8 mouse cellular contexts compared by ENCODE assay signal in the genomic region with DNA sequence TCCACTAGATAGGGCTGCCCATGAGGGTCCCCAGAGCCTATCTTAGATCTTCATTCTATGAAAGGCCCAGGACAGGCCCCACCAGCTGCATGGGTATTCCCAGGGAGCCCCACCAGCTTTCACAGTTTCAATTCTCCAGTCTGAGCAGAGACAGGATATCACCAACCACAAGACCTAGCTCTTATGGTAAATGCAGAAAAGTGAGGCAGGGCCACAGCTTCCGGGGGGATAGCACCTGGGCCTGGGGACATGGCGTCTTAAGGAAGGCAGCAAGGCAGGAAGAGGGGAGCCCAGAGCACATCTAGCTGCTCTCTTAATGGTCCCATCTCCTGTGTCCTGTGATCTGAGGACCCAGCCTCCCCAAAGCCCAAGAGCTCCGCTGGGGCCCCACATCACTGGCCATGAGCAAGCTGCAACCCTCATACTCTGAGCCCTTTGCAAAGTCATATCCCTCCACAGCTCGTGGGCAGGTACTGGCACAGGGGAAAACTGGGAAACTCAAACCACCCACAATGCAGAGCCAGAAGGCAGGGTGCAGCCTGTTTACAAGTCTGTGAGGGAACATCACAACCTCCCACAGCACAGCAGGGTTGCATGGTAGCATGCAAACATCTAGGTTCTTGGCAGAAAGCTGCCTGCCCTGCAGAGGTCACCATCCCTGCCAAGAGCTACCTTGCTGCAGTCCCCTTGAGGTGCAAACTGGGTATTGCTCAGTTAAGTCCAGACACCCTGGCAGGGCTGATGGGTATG. TPM values are rescaled to one million over a fixed set of nuclear protein-coding genes. Genes with fewer than 3 reads are reported as not detected.
DNase-seq lines count a peak whose midpoint lies in the region; ATAC-seq and TF ChIP-seq lines count a peak whose summit lies in the region.

No protein-coding gene starts in this region.

- WGBS in cerebellum, adult 2 months = 66% methylated on average over 4 of the region's 4 CpGs
- WGBS in neural tube, embryonic 11.5 days = 87% methylated on average over 4 of the region's 4 CpGs

- H3K27ac ChIP-seq in cerebellum, adult 2 months (ENCODE audit: insufficient read depth, low read length) = peak overlapping the region; percentile 72
- peak overlapping the region; percentile 34; the same call in 1 of the 2 replicates for H3K27ac ChIP-seq in neural tube, embryonic 11.5 days (ENCODE audit: low read depth, low read length)

- no peaks in the 10 kb centered on the region for H3K27me3 ChIP-seq in cerebellum, adult 2 months (ENCODE audit: control insufficient read depth, insufficient read depth, low read length)
- no peaks in the 10 kb centered on the region for H3K27me3 ChIP-seq in neural tube, embryonic 11.5 days (ENCODE audit: control insufficient read depth, insufficient read depth, low read length)
- H3K27me3 ChIP-seq in megakaryocyte, embryonic 14.5 days (replicated peaks) = no peaks in the 10 kb centered on the region

- no peak for TF ChIP-seq CTCF in cerebellum, adult 2 months (IDR thresholded peaks at IDR 0.05; ENCODE audit: borderline replicate concordance, insufficient read depth, low read depth, low read length)

- no peak overlapping the region for H3K4me3 ChIP-seq in cerebellum, adult 2 months (replicated peaks; ENCODE audit: insufficient read depth, low read depth, low read length)
- no peak overlapping the region for H3K4me3 ChIP-seq in neural tube, embryonic 11.5 days (ENCODE audit: low read depth, low read length)
- H3K4me3 ChIP-seq in megakaryocyte, embryonic 14.5 days (replicated peaks) = peak overlapping the region; percentile 57

- no peak for ATAC-seq in cerebellum, adult (ENCODE audit: insufficient number of reproducible peaks, low FRiP score, low TSS enrichment)
- no peak for ATAC-seq in neural tube, embryonic 11.5 days (ENCODE audit: insufficient read depth, low FRiP score, low TSS enrichment)

- intact Hi-C loops in heart, postnatal 25 days (cut with DNase I) = no loop called here

- no peak overlapping the region for H3K9ac ChIP-seq in neural tube, embryonic 11.5 days (ENCODE audit: low read length)

- no peaks in the 10 kb centered on the region for H3K9me3 ChIP-seq in neural tube, embryonic 11.5 days (ENCODE audit: control insufficient read depth, low read length)
- no peaks in the 10 kb centered on the region for H3K9me3 ChIP-seq in megakaryocyte, embryonic 14.5 days

- no peak for TF ChIP-seq POLR2A in cerebellum, adult 2 months (IDR thresholded peaks at IDR 0.05; ENCODE audit: borderline replicate concordance, insufficient read depth, low read length)

- no peak overlapping the region for H3K4me2 ChIP-seq in neural tube, embryonic 11.5 days (ENCODE audit: low read depth)

- peaks cover 19% of the 10 kb centered on the region for H3K36me3 ChIP-seq in neural tube, embryonic 11.5 days (ENCODE audit: control insufficient read depth, insufficient read depth, low read length)
- peaks cover 99% of the 10 kb centered on the region for H3K36me3 ChIP-seq in megakaryocyte, embryonic 14.5 days (replicated peaks; ENCODE audit: low read length)

- DNase-seq in cerebellum, adult 2 months = peak; percentile 43 to 44
- no peak for DNase-seq in neural tube, embryonic 11.5 days (ENCODE audit: low spot score)
- no peak for DNase-seq in neural tube, embryonic 10.5 days (ENCODE audit: extremely low spot score, low spot score)
- DNase-seq in thymus, postnatal 25 days = peak; percentile 82
- no peak for DNase-seq in heart, postnatal 25 days (ENCODE audit: low spot score)
- DNase-seq in gastrocnemius, postnatal 10 days = no peak

- H3K4me1 ChIP-seq in cerebellum, adult 2 months (ENCODE audit: control insufficient read depth, insufficient read depth, low read length) = peaks cover 84% of the 10 kb centered on the region
- H3K4me1 ChIP-seq in neural tube, embryonic 11.5 days (ENCODE audit: control insufficient read depth, insufficient read depth, low read length) = peaks cover 6% of the 10 kb centered on the region; the same call in 1 of the 2 replicates
- H3K4me1 ChIP-seq in megakaryocyte, embryonic 14.5 days = peaks cover 86% of the 10 kb centered on the region

RNA-seq across cellular contexts. Expression of a gene that starts 15.1 kb away (rescaled TPM):
- 69.5 and 82.5 TPM in 2 replicates for polyA plus RNA-seq in cerebellum, adult 2 months (2012; rRNA removed)
- 122 and 125 TPM in 2 replicates for polyA plus RNA-seq in neural tube, embryonic 11.5 days (2014; fragmentation: Nextera tagmentation; extraction: Ambion mirVana)
- 115 and 286 TPM in 2 replicates for polyA plus RNA-seq in megakaryocyte, embryonic 14.5 days (2012; ENCODE audit: insufficient read depth, low replicate concordance)
- total RNA-seq in heart, postnatal 25 days (2021) = 10 to 100 TPM; 17.6 to 19.8 TPM
- total RNA-seq in gastrocnemius, postnatal 10 days (2021) = 10 to 100 TPM; 25.7 to 35.0 TPM

RNA-seq across cellular contexts. Expression of a gene that starts 15.8 kb away (rescaled TPM):
- 183 and 193 TPM in 2 replicates for polyA plus RNA-seq in cerebellum, adult 2 months (2012; rRNA removed)
- 157 and 176 TPM in 2 replicates for polyA plus RNA-seq in neural tube, embryonic 11.5 days (2014; fragmentation: Nextera tagmentation; extraction: Ambion mirVana)
- 4.4 and 22.7 TPM in 2 replicates for polyA plus RNA-seq in megakaryocyte, embryonic 14.5 days (2012; ENCODE audit: insufficient read depth, low replicate concordance)
- total RNA-seq in heart, postnatal 25 days (2021) = 10 to 100 TPM; 50.0 to 59.4 TPM
- total RNA-seq in gastrocnemius, postnatal 10 days (2021) = 10 to 100 TPM; 31.6 to 36.9 TPM

RNA-seq across cellular contexts. Expression of a gene that starts 16.0 kb away (rescaled TPM):
- 51.8 and 64.1 TPM in 2 replicates for polyA plus RNA-seq in cerebellum, adult 2 months (2012; rRNA removed)
- 5.4 and 6.3 TPM in 2 replicates for polyA plus RNA-seq in neural tube, embryonic 11.5 days (2014; fragmentation: Nextera tagmentation; extraction: Ambion mirVana)
- 0.21 TPM in 1 of 2 replicates, not detected in the other for polyA plus RNA-seq in megakaryocyte, embryonic 14.5 days (2012; ENCODE audit: insufficient read depth, low replicate concordance)
- 10 to 100 TPM; 14.1 to 14.6 TPM for total RNA-seq in heart, postnatal 25 days (2021)
- 1 to 10 TPM; 4.7 to 8.1 TPM for total RNA-seq in gastrocnemius, postnatal 10 days (2021)

RNA-seq across cellular contexts. Expression of a gene that starts 18.9 kb away (rescaled TPM):
- 2.9 and 3.3 TPM in 2 replicates for polyA plus RNA-seq in cerebellum, adult 2 months (2012; rRNA removed)
- polyA plus RNA-seq in neural tube, embryonic 11.5 days (2014; fragmentation: Nextera tagmentation; extraction: Ambion mirVana) = 23.5 and 25.0 TPM in 2 replicates
- 17.0 and 33.8 TPM in 2 replicates for polyA plus RNA-seq in megakaryocyte, embryonic 14.5 days (2012; ENCODE audit: insufficient read depth, low replicate concordance)
- total RNA-seq in heart, postnatal 25 days (2021) = 1 to 10 TPM in 1 of 2 experiments, under 1 TPM in 1; 0.95 to 1.2 TPM
- 1 to 10 TPM; 3.6 to 8.7 TPM for total RNA-seq in gastrocnemius, postnatal 10 days (2021)

RNA-seq across cellular contexts. Expression of a gene that starts 35.0 kb away (rescaled TPM):
- 88.0 and 91.3 TPM in 2 replicates for polyA plus RNA-seq in cerebellum, adult 2 months (2012; rRNA removed)
- 68.3 and 86.8 TPM in 2 replicates for polyA plus RNA-seq in neural tube, embryonic 11.5 days (2014; fragmentation: Nextera tagmentation; extraction: Ambion mirVana)
- not detected in 2 replicates for polyA plus RNA-seq in megakaryocyte, embryonic 14.5 days (2012; ENCODE audit: insufficient read depth, low replicate concordance)
- under 1 TPM in 1 of 2 experiments, not detected in 1; 0.47 TPM for total RNA-seq in heart, postnatal 25 days (2021)
- total RNA-seq in gastrocnemius, postnatal 10 days (2021) = 1 to 10 TPM in 1 of 2 experiments, under 1 TPM in 1; 0.49 to 1.0 TPM

Comparison
In these comparisons a context has a peak if more than half of its experiments do, and no peak if none do; other contexts are left out.
1. DNase-seq: peak in cerebellum, adult 2 months (2 of 2) and thymus, postnatal 25 days (single experiment); none in neural tube, embryonic 11.5 days (single experiment), neural tube, embryonic 10.5 days (single experiment), heart, postnatal 25 days (single experiment) and gastrocnemius, postnatal 10 days (single experiment).